Mouse (Mus musculus) lung, adult 18-20 months (tissue): ENCODE results near the gene Hsd17b2.

Experiments
- DNase-seq, 2 experiments: peaks; one replicate each; pipeline ENCODE4 v3.0.0; 2022; ENCODE audit warnings: mixed read lengths in 2 of 2

Gene Hsd17b2

DNA sequence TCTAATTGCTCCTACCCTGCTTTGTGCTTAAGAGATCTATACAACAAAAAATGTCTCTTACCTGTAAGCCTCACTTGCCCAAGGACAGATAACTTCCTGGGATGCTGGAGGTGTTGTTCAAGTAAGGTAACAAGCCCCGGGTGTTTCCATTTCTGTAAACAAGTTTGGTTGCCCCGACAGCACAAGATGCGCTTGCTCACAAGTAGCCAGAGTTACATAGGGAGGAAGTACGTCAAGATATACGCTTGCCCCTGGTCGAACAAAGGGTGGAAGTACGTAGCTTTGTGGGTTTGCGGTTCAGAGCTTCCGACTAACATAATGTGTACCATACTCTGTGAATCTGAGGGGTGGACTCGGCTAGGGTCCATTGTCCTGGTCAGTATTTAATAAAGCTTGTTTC, 74.4 kb downstream of the Hsd17b2 start:
- no peak for DNase-seq

- DNase-seq = no peak
Measured at GRCm38 (mm10) chr8:117778531-117779322, 77.0 kb downstream of the Hsd17b2 start.

DNA sequence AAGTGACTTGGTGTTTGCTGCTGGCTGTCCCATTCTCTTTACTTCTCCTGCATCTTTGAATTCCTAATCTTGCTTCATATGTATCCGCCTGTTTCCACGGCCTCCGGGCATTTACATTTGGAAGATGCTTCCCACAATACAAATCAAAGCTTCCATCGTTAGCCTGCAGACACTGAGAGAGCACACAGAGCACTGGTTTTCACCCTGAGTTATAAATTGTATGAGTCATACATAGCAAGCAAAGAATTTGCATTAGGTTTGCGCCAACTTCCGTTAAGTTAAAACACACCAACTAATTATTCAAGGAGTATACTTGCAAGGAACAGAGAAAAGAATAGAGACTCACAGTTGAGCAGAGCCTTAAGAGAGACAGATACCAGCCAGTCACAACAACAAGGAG, 77.6 kb downstream of the Hsd17b2 start:
- DNase-seq = no peak

DNA sequence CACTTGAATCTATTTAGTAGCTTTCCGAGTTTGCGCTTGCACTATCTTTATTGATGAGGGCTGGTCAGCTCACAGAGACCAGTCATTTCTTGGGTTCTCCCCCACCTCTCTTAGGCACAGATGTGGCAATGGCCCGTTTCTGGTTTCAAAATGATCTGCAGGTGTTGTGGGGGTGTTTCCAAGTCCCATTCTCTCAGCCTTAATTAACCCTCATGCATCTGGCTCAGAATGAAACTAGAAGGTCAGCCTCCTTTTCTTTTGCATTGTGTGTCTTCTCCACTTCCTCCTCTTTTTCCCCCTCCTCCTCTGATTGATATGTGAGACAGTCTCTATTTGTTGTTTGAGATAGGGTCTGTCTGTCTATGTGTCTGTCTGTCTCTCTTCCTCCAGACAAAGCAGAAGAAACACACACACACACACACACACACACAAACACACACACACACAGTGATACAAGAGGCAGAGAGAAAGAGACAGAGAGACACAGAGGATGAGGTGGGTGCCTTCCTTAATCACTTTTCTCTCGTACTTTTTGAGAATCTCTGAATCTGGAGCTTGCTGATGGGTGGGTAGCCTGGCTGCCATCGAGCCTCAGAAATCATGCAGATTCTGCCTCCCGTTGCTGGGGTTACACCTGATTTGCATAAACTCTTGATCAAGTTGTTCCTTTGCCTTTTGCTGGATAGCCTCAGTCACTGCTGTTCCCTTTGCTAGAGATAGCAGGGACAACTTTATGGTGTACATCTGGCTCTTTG, 79.8 kb downstream of the Hsd17b2 start:
- no peak for DNase-seq

- no peak for DNase-seq
Measured at GRCm38 (mm10) chr8:117783021-117783420, 81.3 kb downstream of the Hsd17b2 start.

GRCm38 (mm10) chr8:117786428-117786827, 84.7 kb downstream of the Hsd17b2 start:
- no peak for DNase-seq

- DNase-seq = no peak
Measured at GRCm38 (mm10) chr8:117792616-117793144, 91.0 kb downstream of the Hsd17b2 start.

- no peak for DNase-seq
Measured at GRCm38 (mm10) chr8:117794581-117794980, 92.9 kb downstream of the Hsd17b2 start.

- no peak for DNase-seq
Measured at GRCm38 (mm10) chr8:117796464-117796863, 94.8 kb downstream of the Hsd17b2 start.

- no peak for DNase-seq
Measured at GRCm38 (mm10) chr8:117798066-117798465, 96.4 kb downstream of the Hsd17b2 start.

- peak; percentile 95 to 97 for DNase-seq
Measured at GRCm38 (mm10) chr8:117801443-117802298, 100.0 kb downstream of the Hsd17b2 start, which contains the start of gene Mphosph6. Mphosph6 (minus strand) TSS chr8:117801943.

- DNase-seq = peak in 1 of 2 experiments; percentile 18
Measured at GRCm38 (mm10) chr8:117802299-117802689, 100.6 kb downstream of the Hsd17b2 start.

DNA sequence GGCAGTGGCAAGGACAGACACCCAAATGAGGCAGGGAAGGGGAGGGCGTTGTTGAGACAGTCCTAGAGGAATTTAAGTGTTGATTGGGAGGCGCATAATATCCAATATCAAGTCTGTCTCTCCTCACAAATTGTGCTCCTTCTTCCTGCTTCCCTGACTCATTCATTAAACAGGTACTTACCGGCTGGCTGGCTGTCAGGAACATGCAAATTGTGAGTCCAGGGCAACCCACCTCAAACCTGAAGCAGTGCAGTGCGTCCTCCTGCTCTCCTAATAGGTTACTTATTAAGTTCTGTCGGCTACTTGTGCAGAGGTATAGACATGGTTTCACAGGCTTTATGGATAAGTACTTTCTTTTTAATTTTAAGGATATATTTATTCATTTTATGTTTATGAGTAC, 103.7 kb downstream of the Hsd17b2 start:
- peak; percentile 17 to 46 for DNase-seq
